Mouse (Mus musculus): ENCODE data around the gene Smc2. TPM values are rescaled to one million over a fixed set of nuclear protein-coding genes. Genes with fewer than 3 reads are reported as not detected.

Smc2 gene
- polyA plus RNA-seq, 1 experiment from 2014 or later = 225 TPM

GRCm38 (mm10) chr4:52519301-52519700 lies 80.3 kb downstream of the Smc2 start:
- no peak for ATAC-seq
- Histone ChIP-seq H3K4me3 (no peak overlapping the region), H3K9me3 (replicated peaks) (no peaks in the 10 kb centered on the region), H3K4me2 (no peak overlapping the region), H3K4me1 (no peaks in the 10 kb centered on the region), H3K27ac (no peak overlapping the region), H3K9ac (no peak overlapping the region), H3K27me3 (no peaks in the 10 kb centered on the region), H3K36me3 (ENCODE audit: poor library complexity, severe bottlenecking) (no peaks in the 10 kb centered on the region)
- WGBS = 91% methylated on average over 5 of the region's 5 CpGs

GRCm38 (mm10) chr4:52526464-52526863 lies 87.4 kb downstream of the Smc2 start:
- no peak overlapping the region for H3K4me2 ChIP-seq
- WGBS = 80% methylated on average over 5 of the region's 5 CpGs
- H3K4me1 ChIP-seq = no peaks in the 10 kb centered on the region
- no peak for ATAC-seq
- H3K4me3 ChIP-seq = no peak overlapping the region
- H3K27me3 ChIP-seq = no peaks in the 10 kb centered on the region
- no peak overlapping the region for H3K27ac ChIP-seq
- H3K9me3 ChIP-seq (replicated peaks) = no peaks in the 10 kb centered on the region
- no peaks in the 10 kb centered on the region for H3K36me3 ChIP-seq (ENCODE audit: poor library complexity, severe bottlenecking)
- no peak overlapping the region for H3K9ac ChIP-seq

GRCm38 (mm10) chr4:52530636-52531035 lies 91.6 kb downstream of the Smc2 start:
- H3K4me1 ChIP-seq = no peaks in the 10 kb centered on the region
- 78% methylated on average over 2 of the region's 2 CpGs for WGBS
- H3K27ac ChIP-seq = no peak overlapping the region
- no peak overlapping the region for H3K4me2 ChIP-seq
- H3K4me3 ChIP-seq = no peak overlapping the region
- no peaks in the 10 kb centered on the region for H3K36me3 ChIP-seq (ENCODE audit: poor library complexity, severe bottlenecking)
- no peaks in the 10 kb centered on the region for H3K27me3 ChIP-seq
- H3K9ac ChIP-seq = no peak overlapping the region
- no peaks in the 10 kb centered on the region for H3K9me3 ChIP-seq (replicated peaks)
- no peak for ATAC-seq

Other genes with a start within 250 kb of the Smc2 start
- gene Vma21-ps, start 58.0 kb downstream of the Smc2 start, polyA plus RNA-seq (2015; fragmentation: Nextera tagmentation; extraction: Ambion mirVana) = 1.7 and 2.3 TPM in 2 replicates
- not detected in 2 replicates for gene Toporsl, start 157.0 kb downstream of the Smc2 start, polyA plus RNA-seq (2015; fragmentation: Nextera tagmentation; extraction: Ambion mirVana)

All from forebrain, embryonic 13.5 days (tissue).